Mouse (Mus musculus) liver, embryonic 14.5 days (tissue): ENCODE results near the gene Chst8.

Source experiments
- CTCF ChIP-seq: IDR thresholded peaks from 2 replicates; pipeline ENCODE4 v1.5.1; 2016; ENCODE audit warnings: antibody characterized with exemption, low read depth, control low read depth
- EP300 ChIP-seq: IDR thresholded peaks from 2 replicates; pipeline ENCODE4 v1.6.1; 2016; ENCODE audit warnings: antibody characterized with exemption, low read depth

- no peak for TF ChIP-seq CTCF
- TF ChIP-seq EP300, result no peak
Observed at GRCm38 (mm10) chr7:34629702-34630210, 182.8 kb downstream of the Chst8 start.
